Mouse (Mus musculus) retina, embryonic 14.5 days (tissue): ENCODE results near the gene Mrpl1.

Experiments used
- DNase-seq: peaks from one replicate; pipeline ENCODE4 v3.0.0-alpha.2; 2015; ENCODE audit warnings: low spot score

Gene Mrpl1

GRCm38 (mm10) chr5:96207531-96207930, 1.8 kb upstream of the Mrpl1 start:
- no peak for DNase-seq

- no peak for DNase-seq
Measured at GRCm38 (mm10) chr5:96208543-96208942, 750 bp upstream of the Mrpl1 start.

GRCm38 (mm10) chr5:96209916-96210583, 757 bp downstream of the Mrpl1 start:
- DNase-seq = peak; percentile 94

GRCm38 (mm10) chr5:96218648-96219047, 9.4 kb downstream of the Mrpl1 start:
- no peak for DNase-seq

- DNase-seq = no peak
Measured at GRCm38 (mm10) chr5:96219512-96219911, 10.2 kb downstream of the Mrpl1 start.

- DNase-seq = no peak
Measured at GRCm38 (mm10) chr5:96221298-96221697, 12.0 kb downstream of the Mrpl1 start.

- peak; percentile 48 for DNase-seq
Measured at GRCm38 (mm10) chr5:96221812-96222585, 12.7 kb downstream of the Mrpl1 start.

GRCm38 (mm10) chr5:96222964-96223363, 13.7 kb downstream of the Mrpl1 start:
- no peak for DNase-seq

GRCm38 (mm10) chr5:96226490-96226889, 17.2 kb downstream of the Mrpl1 start:
- no peak for DNase-seq

GRCm38 (mm10) chr5:96228967-96229366, 19.7 kb downstream of the Mrpl1 start:
- DNase-seq = no peak

GRCm38 (mm10) chr5:96238797-96239196, 29.5 kb downstream of the Mrpl1 start:
- DNase-seq = no peak

- no peak for DNase-seq
Measured at GRCm38 (mm10) chr5:96240856-96241255, 31.6 kb downstream of the Mrpl1 start.

- DNase-seq = no peak
Measured at GRCm38 (mm10) chr5:96244511-96244910, 35.2 kb downstream of the Mrpl1 start.

- no peak for DNase-seq
Measured at GRCm38 (mm10) chr5:96253995-96254394, 44.7 kb downstream of the Mrpl1 start.

- DNase-seq = no peak
Measured at GRCm38 (mm10) chr5:96255166-96255565, 45.9 kb downstream of the Mrpl1 start.

GRCm38 (mm10) chr5:96258210-96258609, 48.9 kb downstream of the Mrpl1 start:
- DNase-seq = no peak

- DNase-seq = peak; percentile 87
Measured at GRCm38 (mm10) chr5:96267017-96267702, 57.9 kb downstream of the Mrpl1 start.

GRCm38 (mm10) chr5:96271070-96271469, 61.8 kb downstream of the Mrpl1 start:
- DNase-seq = no peak

GRCm38 (mm10) chr5:96305786-96306185, 96.5 kb downstream of the Mrpl1 start:
- DNase-seq = no peak

- no peak for DNase-seq
Measured at GRCm38 (mm10) chr5:96306271-96306670, 97.0 kb downstream of the Mrpl1 start.

- no peak for DNase-seq
Measured at GRCm38 (mm10) chr5:96306826-96307225, 97.5 kb downstream of the Mrpl1 start.

GRCm38 (mm10) chr5:96308086-96308485, 98.8 kb downstream of the Mrpl1 start:
- DNase-seq = no peak

- peak; percentile 10 for DNase-seq
Measured at GRCm38 (mm10) chr5:96308645-96309044, 99.4 kb downstream of the Mrpl1 start.
